Mouse (Mus musculus): ENCODE data around the gene Hes3. TPM values are rescaled to one million over a fixed set of nuclear protein-coding genes. Genes with fewer than 3 reads are reported as not detected.

Hes3 gene
- polyA plus RNA-seq, 1 experiment, result not detected

DNA sequence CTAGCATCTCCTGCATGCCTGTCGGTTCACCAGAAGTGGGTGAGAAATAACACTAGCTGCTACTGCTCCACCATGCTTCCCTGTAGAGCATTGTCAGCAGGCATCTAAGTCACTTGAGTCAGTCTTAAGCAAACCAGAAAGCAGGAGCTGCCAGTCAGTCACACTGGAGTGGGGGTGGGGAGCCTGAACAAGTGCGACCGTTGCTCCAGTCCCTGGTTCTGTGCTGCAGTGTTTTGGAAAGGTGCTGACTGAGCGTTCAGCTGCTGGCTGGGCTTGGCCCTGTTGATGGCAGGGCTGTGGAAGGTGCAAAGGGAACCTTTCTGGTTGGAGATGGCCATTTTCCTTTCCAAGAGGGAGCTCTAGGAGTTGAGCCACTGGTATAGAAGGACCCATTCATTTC lies 51.5 kb downstream of the Hes3 start:
- Histone ChIP-seq H3K9me3 (replicated peaks; ENCODE audit: control insufficient read depth, insufficient read depth, low read length, poor library complexity, severe bottlenecking) (no peaks in the 10 kb centered on the region), H3K4me3 (ENCODE audit: low read depth, low read length) (no peak overlapping the region), H3K27me3 (ENCODE audit: control insufficient read depth, insufficient read depth, low read length, poor library complexity, severe bottlenecking) (no peaks in the 10 kb centered on the region), H3K4me1 (ENCODE audit: control insufficient read depth, insufficient read depth, low read length) (no peaks in the 10 kb centered on the region), H3K36me3 (ENCODE audit: control insufficient read depth, insufficient read depth, low read length, poor library complexity, severe bottlenecking) (no peaks in the 10 kb centered on the region; the same call in 1 of the 2 replicates), H3K9ac (ENCODE audit: low read depth, poor library complexity, severe bottlenecking) (no peak overlapping the region), H3K27ac (ENCODE audit: insufficient read depth, low read length) (no peak overlapping the region)
- TF ChIP-seq CTCF (IDR thresholded peaks at IDR 0.05; ENCODE audit: low read depth, low read length) (no peak), EP300 (IDR thresholded peaks at IDR 0.05; ENCODE audit: insufficient read depth, low read depth, low read length) (no peak), POLR2A (IDR thresholded peaks at IDR 0.05; ENCODE audit: insufficient read depth, low read length) (no peak)

Other genes starting within 250 kb of the Hes3 start
- gene Plekhg5, start 219.2 kb downstream of the Hes3 start, polyA plus RNA-seq (2011; ENCODE audit: insufficient read depth, insufficient read length, low read depth, missing spikeins), result 17.5 and 20.5 TPM in 2 replicates
- 1.5 and 2.0 TPM in 2 replicates for gene Tnfrsf25, start 175.7 kb downstream of the Hes3 start, polyA plus RNA-seq (2011; ENCODE audit: insufficient read depth, insufficient read length, low read depth, missing spikeins)
- gene Espn, start 139.3 kb downstream of the Hes3 start, polyA plus RNA-seq (2011; ENCODE audit: insufficient read depth, insufficient read length, low read depth, missing spikeins), result 18.8 and 19.3 TPM in 2 replicates
- 0.39 TPM in 1 of 2 replicates, not detected in the other for gene Hes2, start 132.8 kb downstream of the Hes3 start, polyA plus RNA-seq (2011; ENCODE audit: insufficient read depth, insufficient read length, low read depth, missing spikeins)
- gene Acot7, start 113.5 kb downstream of the Hes3 start, polyA plus RNA-seq (2011; ENCODE audit: insufficient read depth, insufficient read length, low read depth, missing spikeins), result 49.5 and 52.6 TPM in 2 replicates
- gene Gpr153, start 17.4 kb downstream of the Hes3 start, polyA plus RNA-seq (2011; ENCODE audit: insufficient read depth, insufficient read length, low read depth, missing spikeins), result 7.2 and 7.9 TPM in 2 replicates
- 21.4 and 22.8 TPM in 2 replicates for gene Icmt, start 5.6 kb upstream of the Hes3 start, polyA plus RNA-seq (2011; ENCODE audit: insufficient read depth, insufficient read length, low read depth, missing spikeins)
- gene Rnf207, start 27.3 kb upstream of the Hes3 start, polyA plus RNA-seq (2011; ENCODE audit: insufficient read depth, insufficient read length, low read depth, missing spikeins), result 3.2 and 4.2 TPM in 2 replicates
- gene Rpl22, start 34.1 kb upstream of the Hes3 start, polyA plus RNA-seq (2011; ENCODE audit: insufficient read depth, insufficient read length, low read depth, missing spikeins), result 1,917 and 1,978 TPM in 2 replicates
- 5.4 and 5.8 TPM in 2 replicates for gene Chd5, start 47.0 kb upstream of the Hes3 start, polyA plus RNA-seq (2011; ENCODE audit: insufficient read depth, insufficient read length, low read depth, missing spikeins)
- gene Nphp4, start 185.0 kb upstream of the Hes3 start, polyA plus RNA-seq (2011; ENCODE audit: insufficient read depth, insufficient read length, low read depth, missing spikeins), result 4.8 and 5.2 TPM in 2 replicates
- gene Kcnab2, start 186.2 kb upstream of the Hes3 start, polyA plus RNA-seq (2011; ENCODE audit: insufficient read depth, insufficient read length, low read depth, missing spikeins), result 2.9 and 3.5 TPM in 2 replicates